Comparison of ENCODE assay signal across 12 mouse cellular contexts in the genomic region with DNA sequence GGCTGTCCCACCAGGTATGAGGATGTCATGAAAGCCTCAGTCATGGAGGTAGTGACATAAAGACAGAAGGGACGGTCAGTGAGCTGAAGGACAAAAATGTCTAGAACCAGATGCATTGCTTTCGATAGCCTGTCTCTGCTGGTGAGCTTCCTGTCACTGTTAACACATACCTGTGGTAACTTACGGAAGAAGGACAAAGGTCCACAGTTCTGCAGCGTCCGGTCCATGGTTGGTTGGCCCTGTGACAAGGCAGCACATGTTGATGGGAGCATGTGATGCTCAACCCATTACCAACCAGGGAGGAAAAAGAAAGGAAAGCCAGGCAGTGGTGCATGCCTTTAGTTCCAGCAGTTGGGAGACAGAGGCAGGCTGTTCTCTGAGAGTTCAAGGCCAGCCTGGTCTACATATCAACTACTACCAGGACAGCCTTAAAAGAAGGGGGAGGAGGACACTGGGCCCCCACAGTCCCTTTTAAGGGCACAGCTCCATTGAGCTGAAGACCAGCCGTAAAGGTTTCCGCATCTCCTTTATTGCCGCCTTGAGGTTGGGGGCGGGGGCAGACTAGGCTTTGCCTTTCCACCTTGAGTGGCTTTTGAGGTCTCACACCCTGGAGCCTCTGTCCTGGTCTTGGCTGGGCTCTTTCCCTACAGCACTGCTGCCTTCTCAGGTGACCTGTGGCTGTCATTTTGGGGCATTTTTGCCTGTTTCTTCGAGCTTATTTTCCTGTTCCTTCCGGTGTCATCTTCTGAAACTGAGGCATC. TPM values are rescaled to one million over a fixed set of nuclear protein-coding genes. Genes with fewer than 3 reads are reported as not detected.
DNase-seq lines count a peak whose midpoint lies in the region; ATAC-seq and TF ChIP-seq lines count a peak whose summit lies in the region.
"Had no signal": no experiment of that assay in that cellular context is flagged by ENCODE, and none has a peak within 500 bp of the region (broad histone marks: within the 10 kb centered on the region; RNA-seq: fewer than 3 reads in every experiment).

No protein-coding gene starts in this region.

- no peaks in the 10 kb centered on the region for H3K36me3 ChIP-seq in forebrain, postnatal 0 days (ENCODE audit: insufficient read depth)
- H3K36me3 ChIP-seq in forebrain, embryonic 14.5 days (ENCODE audit: control insufficient read depth, insufficient read depth, low read length), result 0 out of 2 replicates have a peak, but pooled peaks cover 5% of the 10 kb centered on the region
- H3K36me3 ChIP-seq in intestine, postnatal 0 days (ENCODE audit: control insufficient read depth, insufficient read depth), result no peaks in the 10 kb centered on the region
- no peaks in the 10 kb centered on the region for H3K36me3 ChIP-seq in small intestine, adult 2 months (ENCODE audit: control insufficient read depth, insufficient read depth, low read length)

- H3K4me2 ChIP-seq in forebrain, postnatal 0 days (ENCODE audit: low read depth), result no peak overlapping the region
- no peak overlapping the region for H3K4me2 ChIP-seq in forebrain, embryonic 14.5 days (ENCODE audit: low read length)
- H3K4me2 ChIP-seq in intestine, postnatal 0 days (replicated peaks; ENCODE audit: low read depth), result peak overlapping the region; percentile 40

- H3K9ac ChIP-seq in forebrain, postnatal 0 days, result no peak overlapping the region
- no peak overlapping the region for H3K9ac ChIP-seq in forebrain, embryonic 14.5 days (ENCODE audit: low read length)
- H3K9ac ChIP-seq in intestine, postnatal 0 days (ENCODE audit: low read depth, low read length), result no peak overlapping the region

- no peaks in the 10 kb centered on the region for H3K9me3 ChIP-seq in forebrain, postnatal 0 days (ENCODE audit: low read length)
- no peaks in the 10 kb centered on the region for H3K9me3 ChIP-seq in forebrain, embryonic 14.5 days (replicated peaks; ENCODE audit: control insufficient read depth, low read length)
- H3K9me3 ChIP-seq in intestine, postnatal 0 days (ENCODE audit: control insufficient read depth), result no peaks in the 10 kb centered on the region

- DNase-seq in forebrain, postnatal 0 days, result no peak
- DNase-seq in forebrain, embryonic 14.5 days (ENCODE audit: low spot score), result no peak
- DNase-seq in lung, postnatal 36 days, result peak; percentile 58
- no peak for DNase-seq in lung, postnatal 10 days
- DNase-seq in right cerebral cortex, postnatal 36 days (ENCODE audit: low spot score in 2 of 2), result no peak
- DNase-seq in right cerebral cortex, adult 18-20 months, result no peak
- DNase-seq: adrenal gland, adult 2 months; cerebellum, adult 9-10 months; midbrain, embryonic 14.5 days had no signal

- 87% methylated on average over 11 of the region's 11 CpGs for WGBS in forebrain, postnatal 0 days
- 92% methylated on average over 11 of the region's 11 CpGs for WGBS in forebrain, embryonic 14.5 days
- WGBS in intestine, postnatal 0 days, result 51% methylated on average over 11 of the region's 11 CpGs
- WGBS in small intestine, adult 2 months, result 52% methylated on average over 11 of the region's 11 CpGs

- ATAC-seq in forebrain, postnatal 0 days, result no peak
- no peak for ATAC-seq in forebrain, embryonic 14.5 days
- peak; percentile 81 for ATAC-seq in intestine, postnatal 0 days

- TF ChIP-seq CTCF in forebrain, postnatal 0 days (IDR thresholded peaks at IDR 0.05; ENCODE audit: low read depth), result no peak
- TF ChIP-seq CTCF in intestine, postnatal 0 days (IDR thresholded peaks at IDR 0.05; ENCODE audit: low read depth), result no peak
- no peak for TF ChIP-seq CTCF in small intestine, adult 2 months (IDR thresholded peaks at IDR 0.05; ENCODE audit: extremely low read depth, insufficient read length, insufficient replicate concordance, low read depth, low read length)

- TF ChIP-seq POLR2A in small intestine, adult 2 months (IDR thresholded peaks at IDR 0.05; ENCODE audit: low read depth, low read length), result no peak

- peaks cover 34% of the 10 kb centered on the region for H3K4me1 ChIP-seq in forebrain, postnatal 0 days (ENCODE audit: insufficient read depth)
- H3K4me1 ChIP-seq in forebrain, embryonic 14.5 days (ENCODE audit: control insufficient read depth, insufficient read depth, low read length), result peaks cover 28% of the 10 kb centered on the region
- peaks cover 17% of the 10 kb centered on the region for H3K4me1 ChIP-seq in intestine, postnatal 0 days (replicated peaks; ENCODE audit: control insufficient read depth, insufficient read depth, low read length)
- H3K4me1 ChIP-seq in small intestine, adult 2 months (ENCODE audit: control insufficient read depth, insufficient read depth, insufficient read length, low read length), result peaks cover 29% of the 10 kb centered on the region

- no peak overlapping the region for H3K4me3 ChIP-seq in forebrain, postnatal 0 days (ENCODE audit: low read depth, low read length)
- H3K4me3 ChIP-seq in forebrain, embryonic 14.5 days (ENCODE audit: low read depth, low read length), result no peak overlapping the region
- no peak overlapping the region for H3K4me3 ChIP-seq in intestine, postnatal 0 days (ENCODE audit: low read depth, low read length)
- H3K4me3 ChIP-seq in small intestine, adult 2 months (ENCODE audit: low read depth, low read length), result no peak overlapping the region
- H3K4me3 ChIP-seq: forebrain, embryonic 10.5 days had no signal

- no peaks in the 10 kb centered on the region for H3K27me3 ChIP-seq in forebrain, postnatal 0 days (ENCODE audit: insufficient read depth, low read length)
- H3K27me3 ChIP-seq in forebrain, embryonic 14.5 days (replicated peaks; ENCODE audit: control insufficient read depth, insufficient read depth, low read length), result no peaks in the 10 kb centered on the region
- no peaks in the 10 kb centered on the region for H3K27me3 ChIP-seq in intestine, postnatal 0 days (replicated peaks; ENCODE audit: control insufficient read depth, insufficient read depth, low read length)
- H3K27me3 ChIP-seq in small intestine, adult 2 months (ENCODE audit: control insufficient read depth, insufficient read depth, low read length), result no peaks in the 10 kb centered on the region

- H3K27ac ChIP-seq in forebrain, postnatal 0 days (ENCODE audit: low read depth, low read length), result peak overlapping the region; percentile 6; the same call in 1 of the 2 replicates
- no peak overlapping the region for H3K27ac ChIP-seq in forebrain, embryonic 14.5 days (ENCODE audit: low read depth, low read length)
- peak overlapping the region; percentile 71 for H3K27ac ChIP-seq in intestine, postnatal 0 days (ENCODE audit: low read depth, low read length)
- peak overlapping the region; percentile 10 for H3K27ac ChIP-seq in small intestine, adult 2 months (ENCODE audit: insufficient read depth, low read depth, low read length)
- H3K27ac ChIP-seq: forebrain, embryonic 10.5 days had no signal

RNA-seq across cellular contexts. Expression of a gene that starts 14.3 kb away (rescaled TPM):
- 92.1 and 131 TPM in 2 replicates for total RNA-seq in forebrain, postnatal 0 days (2014; rRNA removed)
- polyA plus RNA-seq in forebrain, postnatal 0 days (2015; fragmentation: Nextera tagmentation; extraction: Ambion mirVana), result 40.7 and 60.4 TPM in 2 replicates
- polyA plus RNA-seq in forebrain, embryonic 14.5 days (2014; fragmentation: Nextera tagmentation; extraction: Ambion mirVana), result 53.3 and 62.4 TPM in 2 replicates
- polyA plus RNA-seq in intestine, postnatal 0 days (2015; fragmentation: Nextera tagmentation; extraction: Ambion mirVana), result 17.7 and 18.9 TPM in 2 replicates
- polyA plus RNA-seq in small intestine, adult 2 months (2012; rRNA removed), result 16.3 and 23.4 TPM in 2 replicates
